Mouse (Mus musculus): ENCODE results near the gene Vwa2.

DNA sequence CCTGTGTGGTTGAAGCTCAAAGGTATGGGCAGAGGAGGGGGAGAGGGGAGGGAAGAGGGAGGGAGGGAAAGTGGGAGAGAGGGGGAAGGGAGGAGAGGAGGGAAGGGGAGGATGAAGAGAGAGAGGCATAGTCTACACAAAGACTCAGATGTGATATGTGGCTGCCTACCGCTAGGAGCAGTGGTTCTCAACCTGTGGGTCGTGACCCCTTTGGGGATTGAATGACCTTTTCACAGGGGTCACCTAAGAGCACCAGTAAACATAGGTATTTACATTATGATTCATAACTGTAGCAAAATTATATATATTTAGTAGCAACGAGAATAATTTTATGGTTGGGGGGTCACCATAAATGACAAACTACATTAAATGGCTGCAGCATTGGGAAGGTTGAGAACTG lies 59.8 kb downstream of the Vwa2 start:
- TF ChIP-seq FLI1 (IDR thresholded peaks at IDR 0.05; ENCODE audit: low read length) (no peak), GATA1 (IDR thresholded peaks at IDR 0.05; ENCODE audit: borderline replicate concordance, low read length) (no peak)
